Mouse (Mus musculus) heart, embryonic 14.5 days (tissue): ENCODE data around the gene S100a5. TPM values are rescaled to one million over a fixed set of nuclear protein-coding genes. Genes with fewer than 3 reads are reported as not detected.
A peak's percentile ranks its signal among the peaks of the same experiment; 100 is the strongest.

Experiments used
- ATAC-seq: fragments of 200-750 bp; cut with Nextera tagmentation; 2 replicates; pipeline ENCODE4 v1.8.0; 2017; ENCODE audit warnings: low read depth, moderate TSS enrichment; ENCODE audit not compliant: insufficient number of reproducible peaks, insufficient read depth, low FRiP score
- H3K27ac ChIP-seq, 2 experiments: fragments of 200-500 bp in 1 of 2; fragments of 300-500 bp in 1 of 2; sonication (generic) in 1 of 2; replicated peaks in 1 of 2; 2 replicates each; pipeline ENCODE4 v1.5.1; 2012 to 2014; ENCODE audit warnings: low read depth in 2 of 2, low read length in 2 of 2, control low read depth in 1 of 2, mild to moderate bottlenecking in 1 of 2, mixed read lengths in 1 of 2; ENCODE audit not compliant: control insufficient read depth in 1 of 2, insufficient read depth in 1 of 2
- H3K27me3 ChIP-seq: fragments of 300-500 bp; sonication (generic); 2 replicates; pipeline ENCODE4 v1.6.1; 2014; ENCODE audit warnings: mild to moderate bottlenecking, low read length, control low read depth; ENCODE audit not compliant: control insufficient read depth, insufficient read depth
- H3K36me3 ChIP-seq: fragments of 300-500 bp; sonication (generic); 2 replicates; pipeline ENCODE4 v1.6.1; 2014; ENCODE audit warnings: mild to moderate bottlenecking, control low read depth, low read length, mixed read lengths; ENCODE audit not compliant: control insufficient read depth, insufficient read depth
- H3K4me1 ChIP-seq, 2 experiments: fragments of 200-500 bp in 1 of 2; fragments of 300-500 bp in 1 of 2; sonication (generic) in 1 of 2; 2 replicates each; pipeline ENCODE4 v1.6.1; 2012 to 2014; ENCODE audit warnings: low read length in 2 of 2, control low read depth in 1 of 2, mixed read lengths in 1 of 2; ENCODE audit not compliant: control insufficient read depth in 2 of 2, insufficient read depth in 2 of 2
- H3K4me2 ChIP-seq: fragments of 300-500 bp; sonication (generic); 2 replicates; pipeline ENCODE4 v1.6.1; 2014; ENCODE audit warnings: mild to moderate bottlenecking, low read length
- H3K4me3 ChIP-seq, 2 experiments: fragments of 200-500 bp in 1 of 2; fragments of 300-500 bp in 1 of 2; sonication (generic) in 1 of 2; 2 replicates each; pipeline ENCODE4 v1.5.1; 2012 to 2014; ENCODE audit warnings: low read length in 2 of 2, mild to moderate bottlenecking in 2 of 2, control low read depth in 1 of 2, low read depth in 1 of 2, moderate library complexity in 1 of 2; ENCODE audit not compliant: control insufficient read depth in 1 of 2, insufficient read depth in 1 of 2
- H3K9ac ChIP-seq: fragments of 300-500 bp; sonication (generic); 2 replicates; pipeline ENCODE4 v1.6.1; 2014; ENCODE audit warnings: mild to moderate bottlenecking, low read length
- H3K9me3 ChIP-seq: fragments of 300-500 bp; sonication (generic); 2 replicates; pipeline ENCODE4 v1.6.1; 2016; ENCODE audit warnings: low read length, control low read depth; ENCODE audit not compliant: control insufficient read depth
- WGBS: fragments of 180-500 bp; shearing (Covaris S2); extraction: QIAGEN DNeasy Blood & Tissue Kit; methylation state at CpG from one replicate; pipeline ENCODE4 v1.1.7; 2014; 5-methylcytosine and 5-hydroxymethylcytosine counted together
- polyA plus RNA-seq: library from polyadenylated mRNA; unstranded; fragments of >200 nt; fragmentation: Nextera tagmentation; extraction: Ambion mirVana; gene quantifications from 2 replicates; pipeline ENCODE4 v1.2.1, GENCODE M21; 2014

S100a5 gene
- polyA plus RNA-seq, 1 experiment from 2014 or later = not detected

- 95% methylated on average over 1 of the region's 1 CpGs for WGBS
- no peak overlapping the region for H3K27ac ChIP-seq
- H3K36me3 ChIP-seq = no peaks in the 10 kb centered on the region
- no peak overlapping the region for H3K4me2 ChIP-seq
- no peak overlapping the region for H3K4me3 ChIP-seq
- H3K9me3 ChIP-seq = no peaks in the 10 kb centered on the region
- no peak for ATAC-seq
- H3K9ac ChIP-seq = no peak overlapping the region
- H3K4me1 ChIP-seq = peaks cover under 1 to 9% of the 10 kb centered on the region in 2 experiments
- H3K27me3 ChIP-seq = no peaks in the 10 kb centered on the region
These were observed 26.2 kb upstream of the S100a5 start for GRCm38 (mm10) chr3:90582156-90582555.

GRCm38 (mm10) chr3:90582556-90582955 lies 25.8 kb upstream of the S100a5 start:
- Histone ChIP-seq H3K27ac (no peak overlapping the region), H3K9ac (no peak overlapping the region), H3K9me3 (no peaks in the 10 kb centered on the region), H3K36me3 (no peaks in the 10 kb centered on the region), H3K27me3 (no peaks in the 10 kb centered on the region), H3K4me2 (no peak overlapping the region), H3K4me1 (peaks cover 3 to 9% of the 10 kb centered on the region in 2 experiments), H3K4me3 (no peak overlapping the region)
- 79% methylated on average over 4 of the region's 4 CpGs for WGBS
- no peak for ATAC-seq

DNA sequence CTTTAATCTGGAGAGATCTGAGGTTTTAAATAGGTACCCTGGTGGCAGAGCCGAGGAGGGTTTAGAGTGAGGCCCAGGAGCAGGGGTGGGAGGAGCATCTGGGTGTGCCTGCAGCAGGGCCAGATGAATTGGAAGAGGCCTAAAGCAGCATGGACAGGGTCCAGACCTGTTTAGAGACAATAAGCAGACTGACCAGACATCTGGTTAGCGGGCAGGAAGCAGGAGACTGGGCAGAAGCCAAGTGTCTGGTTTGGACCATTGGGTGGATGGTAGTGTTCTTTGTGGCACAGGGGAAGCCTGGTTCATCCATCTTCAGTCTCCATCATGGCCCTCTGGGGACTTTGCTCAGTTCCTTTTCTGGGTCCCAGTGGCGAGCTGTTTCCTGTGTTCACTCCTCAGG lies 24.4 kb upstream of the S100a5 start:
- Histone ChIP-seq H3K9me3 (no peaks in the 10 kb centered on the region), H3K27ac (no peak overlapping the region), H3K4me3 (no peak overlapping the region), H3K27me3 (no peaks in the 10 kb centered on the region), H3K36me3 (no peaks in the 10 kb centered on the region), H3K4me1 (peaks cover 5 to 9% of the 10 kb centered on the region in 2 experiments), H3K9ac (no peak overlapping the region), H3K4me2 (no peak overlapping the region)
- ATAC-seq = no peak
- WGBS = 17% methylated on average over 3 of the region's 3 CpGs

DNA sequence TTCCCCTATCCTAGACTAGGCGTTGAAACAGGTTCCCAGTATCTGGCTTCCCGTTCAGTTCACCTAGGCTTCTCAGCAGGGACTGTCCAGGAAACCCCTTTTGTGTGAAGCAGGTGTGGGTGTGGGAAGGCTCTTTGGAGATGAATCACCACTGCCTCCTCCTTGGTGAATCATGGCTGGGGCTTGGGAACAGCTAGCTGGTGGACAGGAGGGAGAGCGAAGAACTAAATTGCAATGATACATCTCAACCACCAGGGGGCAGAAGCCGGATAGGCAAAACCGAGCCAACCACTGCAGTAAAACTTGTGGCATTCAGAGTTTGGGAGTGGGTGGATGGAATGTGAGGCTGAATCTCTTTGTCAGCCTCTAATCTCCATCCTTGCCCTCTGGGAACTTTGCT lies 22.7 kb upstream of the S100a5 start:
- no peaks in the 10 kb centered on the region for H3K27me3 ChIP-seq
- ATAC-seq = no peak
- H3K36me3 ChIP-seq = no peaks in the 10 kb centered on the region
- no peak overlapping the region for H3K4me3 ChIP-seq
- H3K4me1 ChIP-seq = peaks cover 5 to 9% of the 10 kb centered on the region in 2 experiments
- no peak overlapping the region for H3K4me2 ChIP-seq
- WGBS = 32% methylated on average over 5 of the region's 5 CpGs
- H3K27ac ChIP-seq = no peak overlapping the region
- H3K9ac ChIP-seq = no peak overlapping the region
- no peaks in the 10 kb centered on the region for H3K9me3 ChIP-seq

DNA sequence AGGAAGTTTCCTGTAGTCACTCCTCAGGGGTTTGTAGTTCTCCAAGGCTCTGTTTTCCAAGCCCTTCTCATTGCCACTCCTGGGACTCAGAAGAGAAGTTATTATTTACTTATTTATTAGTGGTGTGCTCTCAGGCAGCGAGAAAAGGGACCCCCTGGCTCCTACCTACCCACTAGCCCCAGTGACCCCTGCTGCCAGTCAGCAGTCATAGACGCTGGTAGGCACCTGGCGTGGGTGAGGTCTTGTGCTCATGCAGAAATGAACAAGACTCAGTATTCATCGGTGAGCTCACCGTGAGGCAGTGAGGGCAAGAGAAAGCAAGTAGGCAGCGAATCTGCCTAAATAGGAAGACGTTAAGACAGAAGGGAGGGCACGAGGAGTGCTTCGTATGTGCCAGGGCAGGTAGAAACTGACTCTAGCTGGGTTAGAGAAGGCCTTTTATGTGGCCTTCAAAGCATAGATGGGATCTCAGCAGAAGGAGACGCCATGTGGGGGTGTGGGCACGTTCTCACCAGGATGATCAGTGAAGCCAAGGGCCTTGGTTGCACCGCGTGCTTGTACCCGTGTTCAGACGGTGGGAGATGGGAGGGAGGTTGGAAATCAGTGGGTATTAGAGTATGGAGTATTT lies 22.2 kb upstream of the S100a5 start:
- Histone ChIP-seq H3K27me3 (no peaks in the 10 kb centered on the region), H3K9ac (no peak overlapping the region), H3K4me2 (no peak overlapping the region), H3K36me3 (no peaks in the 10 kb centered on the region), H3K9me3 (no peaks in the 10 kb centered on the region), H3K4me1 (peaks cover 5 to 9% of the 10 kb centered on the region in 2 experiments), H3K4me3 (no peak overlapping the region), H3K27ac (0 out of 4 replicates have a peak overlapping the region, but pooled peaks of 1 of the 2 experiments have one; percentile 14)
- ATAC-seq = no peak
- WGBS = 80% methylated on average over 15 of the region's 15 CpGs

DNA sequence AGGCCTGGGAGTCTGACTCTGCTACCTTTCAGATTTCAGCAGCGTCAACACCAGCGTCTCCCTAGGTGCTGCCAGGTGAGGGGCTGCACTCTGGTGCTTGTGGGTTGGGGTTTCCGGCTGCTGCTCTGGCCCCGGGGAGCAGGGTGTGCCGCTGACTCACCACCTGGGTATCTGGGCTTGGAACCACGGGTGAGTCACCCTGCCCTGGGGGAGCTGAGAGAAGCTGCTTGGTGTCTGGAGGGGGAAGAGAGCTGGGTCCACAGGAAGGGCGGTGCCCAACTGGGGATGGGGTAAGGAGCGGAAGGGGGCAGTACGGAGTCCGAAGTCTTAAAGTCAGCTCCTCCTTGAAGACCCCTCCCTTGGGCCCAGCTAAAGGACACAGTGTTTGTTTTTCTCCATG lies 21.4 kb upstream of the S100a5 start:
- no peaks in the 10 kb centered on the region for H3K27me3 ChIP-seq
- H3K9ac ChIP-seq = no peak overlapping the region
- WGBS = 45% methylated on average over 10 of the region's 10 CpGs
- ATAC-seq = 0 out of 2 replicates have a peak, but pooled peaks have one; percentile 32
- H3K4me3 ChIP-seq = no peak overlapping the region
- 0 out of 4 replicates have a peak overlapping the region, but pooled peaks of 1 of the 2 experiments have one; percentile 14 for H3K27ac ChIP-seq
- H3K4me2 ChIP-seq = no peak overlapping the region
- H3K4me1 ChIP-seq = peaks cover 5 to 9% of the 10 kb centered on the region in 2 experiments
- H3K36me3 ChIP-seq = no peaks in the 10 kb centered on the region
- H3K9me3 ChIP-seq = no peaks in the 10 kb centered on the region

DNA sequence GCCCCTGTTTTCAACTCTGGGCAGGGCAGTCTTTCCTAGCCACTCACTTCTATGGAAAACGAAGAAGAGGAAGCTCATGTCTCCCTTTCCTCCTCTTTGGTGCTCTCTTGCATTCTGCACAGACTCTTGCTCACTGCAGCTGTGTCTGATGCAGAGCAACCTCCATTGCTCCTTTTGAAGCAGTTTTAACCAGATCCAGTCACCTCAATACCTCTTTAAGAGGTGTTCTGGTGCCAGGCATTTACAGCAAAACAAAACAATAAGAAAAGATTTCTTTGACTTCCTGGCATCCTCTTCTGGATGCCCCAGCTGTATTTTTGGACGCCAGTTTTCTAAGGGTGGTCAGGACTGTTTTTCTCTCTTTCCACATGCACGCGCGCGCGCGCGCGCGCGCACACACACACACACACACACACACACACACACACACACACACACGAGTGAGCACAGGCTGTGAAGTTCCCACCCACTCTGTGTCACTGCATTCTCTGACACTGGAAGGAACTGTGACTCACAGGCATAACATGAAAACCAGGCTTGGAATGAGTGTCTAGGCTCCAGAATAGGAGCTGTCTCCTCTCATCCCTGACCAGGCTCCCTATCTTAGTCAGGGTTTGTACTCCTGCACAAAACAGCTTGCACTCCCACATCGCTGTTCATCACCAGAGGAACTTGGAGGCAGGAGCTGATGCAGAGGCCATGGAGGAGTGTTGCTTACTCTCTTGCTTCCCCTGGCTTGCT lies 20.8 kb upstream of the S100a5 start:
- 0 out of 4 replicates have a peak overlapping the region, but pooled peaks of 1 of the 2 experiments have one; percentile 4 for H3K27ac ChIP-seq
- no peaks in the 10 kb centered on the region for H3K36me3 ChIP-seq
- WGBS = 78% methylated on average over 14 of the region's 14 CpGs
- no peaks in the 10 kb centered on the region for H3K9me3 ChIP-seq
- no peak; the same call in 1 of the 2 replicates for ATAC-seq
- H3K4me1 ChIP-seq = peaks cover 5 to 9% of the 10 kb centered on the region in 2 experiments
- no peak overlapping the region for H3K9ac ChIP-seq
- H3K4me3 ChIP-seq = no peak overlapping the region
- no peak overlapping the region for H3K4me2 ChIP-seq
- H3K27me3 ChIP-seq = no peaks in the 10 kb centered on the region
